Mouse (Mus musculus) spleen, adult 2 months (tissue): ENCODE measurements around the gene Habp2.
A peak's percentile ranks its signal among the peaks of the same experiment; 100 is the strongest.

ENCODE experiments used
- CTCF ChIP-seq: fragments of 200-500 bp; IDR thresholded peaks from 2 replicates; pipeline ENCODE4 v1.5.1; 2011; ENCODE audit warnings: mild to moderate bottlenecking, inconsistent platforms; ENCODE audit not compliant: insufficient read depth, insufficient read length, insufficient replicate concordance; ENCODE audit errors: extremely low read depth
- POLR2A ChIP-seq: fragments of 200-500 bp; IDR thresholded peaks from 2 replicates; pipeline ENCODE4 v1.6.1; 2011; ENCODE audit warnings: low read depth, low read length, inconsistent platforms

- TF ChIP-seq CTCF (0 out of 2 replicates have a peak, but pooled peaks have one; percentile 14), POLR2A (no peak)
Measured at GRCm38 (mm10) chr19:56349295-56349694, 62.4 kb downstream of the Habp2 start.
